Mouse (Mus musculus) myocyte (in vitro differentiated cells): ENCODE results near the gene Diaph2. TPM values are rescaled to one million over a fixed set of nuclear protein-coding genes. Genes with fewer than 3 reads are reported as not detected.
"Not testable (repeated sequence)": the region's sequence is repeated elsewhere in the genome, so short reads cannot be mapped to it uniquely, and the experiment has no call there.

Experiments used
- H3K27me3 ChIP-seq: one replicate; pipeline ENCODE4 v1.6.1; 2011; ENCODE audit not compliant: control insufficient read depth, insufficient read depth, insufficient read length
- H3K36me3 ChIP-seq: one replicate; pipeline ENCODE4 v1.6.1; 2011; ENCODE audit not compliant: control insufficient read depth, insufficient read depth
- H3K4me2 ChIP-seq: one replicate; pipeline ENCODE4 v1.6.1; 2011; ENCODE audit warnings: low read depth, control low read depth
- H3K4me3 ChIP-seq: one replicate; pipeline ENCODE4 v1.5.1; 2011; ENCODE audit warnings: mild to moderate bottlenecking, control low read depth, moderate library complexity
- H3K79me2 ChIP-seq: one replicate; pipeline ENCODE4 v1.6.1; 2011; ENCODE audit not compliant: control insufficient read depth, insufficient read depth
- H3ac ChIP-seq: one replicate; pipeline ENCODE4 v1.6.1; 2011; ENCODE audit not compliant: control insufficient read depth, insufficient read length
- CEBPB ChIP-seq: IDR thresholded peaks from 2 replicates; pipeline ENCODE4 v1.6.1; 2011; ENCODE audit warnings: mild to moderate bottlenecking, moderate library complexity; ENCODE audit not compliant: poor library complexity, insufficient read depth, severe bottlenecking
- E2F4 ChIP-seq: IDR thresholded peaks from one replicate; pipeline ENCODE4 v1.6.1; 2011; ENCODE audit warnings: mild to moderate bottlenecking, control low read depth, moderate library complexity; ENCODE audit not compliant: insufficient read depth
- MAX ChIP-seq: IDR thresholded peaks from one replicate; pipeline ENCODE4 v1.6.1; 2011; ENCODE audit warnings: low read depth, mild to moderate bottlenecking, control low read depth
- MYOD1 ChIP-seq, 3 experiments: IDR thresholded peaks; one replicate each; pipeline ENCODE4 v1.6.1; 2011; ENCODE audit warnings: control low read depth in 2 of 3, low read depth in 2 of 3, mild to moderate bottlenecking in 2 of 3, moderate library complexity in 1 of 3; ENCODE audit not compliant: insufficient read length in 2 of 3, control insufficient read depth in 1 of 3
- MYOG ChIP-seq, 3 experiments: IDR thresholded peaks; one replicate each; pipeline ENCODE4 v1.6.1; 2011; ENCODE audit warnings: control low read depth in 2 of 3, low read depth in 2 of 3, mild to moderate bottlenecking in 2 of 3; ENCODE audit not compliant: insufficient read length in 2 of 3, control insufficient read depth in 1 of 3, insufficient read depth in 1 of 3
- POLR2A ChIP-seq: IDR thresholded peaks from one replicate; pipeline ENCODE4 v1.6.1; 2011; ENCODE audit warnings: low read depth, mild to moderate bottlenecking, control low read depth, moderate library complexity; ENCODE audit not compliant: insufficient read length
- POLR2AphosphoS2 ChIP-seq: IDR thresholded peaks from one replicate; pipeline ENCODE4 v1.6.1; 2011; ENCODE audit warnings: low read depth, control low read depth; ENCODE audit not compliant: insufficient read length
- REST ChIP-seq: IDR thresholded peaks from one replicate; pipeline ENCODE4 v1.6.1; 2011; ENCODE audit warnings: mild to moderate bottlenecking, control low read depth, moderate library complexity; ENCODE audit not compliant: insufficient read depth, insufficient read length
- SRF ChIP-seq: IDR thresholded peaks from one replicate; pipeline ENCODE4 v1.6.1; 2011; ENCODE audit warnings: low read depth; ENCODE audit not compliant: control insufficient read depth, insufficient read length
- TCF12 ChIP-seq: IDR thresholded peaks from one replicate; pipeline ENCODE4 v1.6.1; 2011; ENCODE audit warnings: mild to moderate bottlenecking, control low read depth; ENCODE audit not compliant: poor library complexity, insufficient read depth, severe bottlenecking
- TCF3 ChIP-seq: IDR thresholded peaks from one replicate; pipeline ENCODE4 v1.6.1; 2011; ENCODE audit warnings: low read depth, control low read depth; ENCODE audit not compliant: insufficient read length
- USF1 ChIP-seq: IDR thresholded peaks from one replicate; pipeline ENCODE4 v1.6.1; 2011; ENCODE audit warnings: low read depth, mild to moderate bottlenecking, control low read depth, moderate library complexity
- polyA plus RNA-seq: library from polyadenylated mRNA; unstranded; fragments of >200 nt; fragmentation: generic; extraction: Trizol; gene quantifications from one replicate; pipeline ENCODE4 v1.2.1, GENCODE M21; 2012; ENCODE audit warnings: missing spikeins

Gene Diaph2
- polyA plus RNA-seq, 1 experiment, result 1.4 TPM

DNA sequence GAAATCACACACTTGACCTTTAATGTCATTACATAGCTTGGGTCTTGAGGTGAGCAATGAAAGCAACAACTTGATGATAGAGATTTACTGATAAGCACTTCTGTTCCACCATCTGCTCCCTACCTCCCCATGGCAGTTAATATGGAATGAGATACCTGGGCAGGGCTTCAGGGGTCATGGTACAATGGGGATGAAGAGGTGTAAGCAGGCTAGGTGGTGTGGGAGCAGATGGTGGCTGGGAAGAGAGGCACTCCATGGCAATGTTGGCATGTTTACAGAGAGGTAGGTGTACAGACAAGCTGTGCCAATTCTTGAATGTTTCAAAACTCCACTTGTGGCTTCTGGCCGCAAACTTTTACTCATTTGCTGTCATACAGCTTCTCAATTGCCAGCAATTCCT, 402.6 kb downstream of the Diaph2 start:
- Histone ChIP-seq H3K36me3 (no peaks in the 10 kb centered on the region), H3K4me2 (no peak overlapping the region), H3K79me2 (no peaks in the 10 kb centered on the region), H3K27me3 (no peaks in the 10 kb centered on the region), H3ac (no peak overlapping the region), H3K4me3 (no peak overlapping the region)
- TF ChIP-seq MYOD1 (IDR thresholded peaks at IDR 0.05; ENCODE audit: control insufficient read depth in 1 of 3, insufficient read length in 2 of 3, low read depth in 2 of 3) (no peak), REST (no peak), USF1 (no peak), MAX (no peak), CEBPB (no peak), POLR2A (no peak), TCF12 (no peak), MYOG (IDR thresholded peaks at IDR 0.05; ENCODE audit: control insufficient read depth in 1 of 3, insufficient read depth in 1 of 3, insufficient read length in 2 of 3, low read depth in 2 of 3) (no peak), E2F4 (no peak), POLR2AphosphoS2 (no peak), TCF3 (no peak), SRF (no peak)

DNA sequence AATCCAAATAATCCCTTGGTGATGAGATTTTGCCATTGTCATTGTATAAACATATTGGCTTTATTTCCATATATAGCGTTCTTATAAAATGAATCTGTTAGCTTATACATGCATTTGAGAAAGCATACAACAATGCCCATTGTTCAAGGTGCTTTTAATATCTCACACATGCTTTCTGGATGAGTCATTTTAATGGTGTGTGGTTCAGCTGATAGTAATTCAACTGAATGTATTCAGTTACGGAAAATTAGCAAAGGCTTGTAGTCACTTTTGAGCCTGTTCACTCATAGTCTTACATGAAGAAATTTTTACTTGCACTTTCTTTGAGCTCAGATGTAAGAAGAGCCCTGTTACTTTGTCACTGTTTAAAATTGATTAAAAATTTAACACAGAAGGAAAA, 423.6 kb downstream of the Diaph2 start:
- Histone ChIP-seq H3K4me3 (no peak overlapping the region), H3K36me3 (no peaks in the 10 kb centered on the region), H3K27me3 (no peaks in the 10 kb centered on the region), H3K79me2 (no peaks in the 10 kb centered on the region), H3ac (no peak overlapping the region), H3K4me2 (no peak overlapping the region)
- TF ChIP-seq POLR2AphosphoS2 (no peak), CEBPB (no peak)

DNA sequence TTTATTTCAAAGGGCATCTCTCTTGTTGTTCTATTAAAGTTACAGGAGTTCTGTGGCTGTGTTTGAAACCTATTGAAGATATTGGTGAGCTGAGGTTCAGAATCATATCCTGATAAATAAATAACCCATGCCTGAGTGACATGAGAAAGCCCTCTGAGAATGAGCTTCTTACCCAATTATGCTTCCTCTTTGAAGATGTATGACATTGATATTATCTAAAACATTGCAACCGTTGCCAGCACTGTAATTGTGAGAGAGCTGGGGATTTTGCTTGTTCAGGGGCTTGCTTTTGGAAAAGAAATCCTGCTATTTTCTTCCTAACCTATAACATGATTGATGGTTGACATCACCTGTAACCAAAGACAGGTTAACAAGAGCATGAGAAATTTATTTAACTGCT, 438.3 kb downstream of the Diaph2 start:
- no peak for TF ChIP-seq POLR2AphosphoS2
- no peak for TF ChIP-seq E2F4
- Histone ChIP-seq H3K36me3 (no peaks in the 10 kb centered on the region), H3ac (no peak overlapping the region), H3K27me3 (no peaks in the 10 kb centered on the region), H3K4me3 (no peak overlapping the region), H3K79me2 (no peaks in the 10 kb centered on the region), H3K4me2 (no peak overlapping the region)

DNA sequence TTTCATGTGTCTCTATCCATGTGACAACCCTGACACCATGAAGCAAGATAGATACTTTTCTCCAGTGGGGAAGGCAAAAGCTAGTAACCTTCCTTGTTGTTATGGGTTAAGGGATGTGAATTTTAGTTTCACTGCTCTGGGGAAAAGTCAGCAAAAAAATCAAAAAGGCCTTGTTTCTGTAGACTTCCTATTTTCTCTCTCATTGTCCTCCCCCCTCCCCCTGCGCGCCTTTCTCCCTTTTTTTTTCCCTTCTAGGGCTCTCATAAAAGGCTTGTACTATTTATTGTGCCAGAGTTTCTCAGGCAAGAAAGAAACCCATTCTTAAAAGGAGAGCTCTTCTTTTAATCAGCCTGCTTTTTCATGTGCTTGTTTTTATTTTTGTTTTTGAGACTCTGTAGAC, 438.9 kb downstream of the Diaph2 start:
- H3K4me2 ChIP-seq, result no peak overlapping the region
- TF ChIP-seq E2F4, result no peak
- no peak for TF ChIP-seq USF1
- no peak for TF ChIP-seq POLR2A
- no peak for TF ChIP-seq CEBPB
- no peak for TF ChIP-seq TCF12
- no peak for TF ChIP-seq POLR2AphosphoS2
- no peak for TF ChIP-seq TCF3
- no peak for TF ChIP-seq MAX
- TF ChIP-seq REST, result no peak
- no peak for TF ChIP-seq MYOG (IDR thresholded peaks at IDR 0.05; ENCODE audit: control insufficient read depth in 1 of 3, insufficient read depth in 1 of 3, insufficient read length in 2 of 3, low read depth in 2 of 3)
- TF ChIP-seq SRF, result no peak
- no peak for TF ChIP-seq MYOD1 (IDR thresholded peaks at IDR 0.05; ENCODE audit: control insufficient read depth in 1 of 3, insufficient read length in 2 of 3, low read depth in 2 of 3)

DNA sequence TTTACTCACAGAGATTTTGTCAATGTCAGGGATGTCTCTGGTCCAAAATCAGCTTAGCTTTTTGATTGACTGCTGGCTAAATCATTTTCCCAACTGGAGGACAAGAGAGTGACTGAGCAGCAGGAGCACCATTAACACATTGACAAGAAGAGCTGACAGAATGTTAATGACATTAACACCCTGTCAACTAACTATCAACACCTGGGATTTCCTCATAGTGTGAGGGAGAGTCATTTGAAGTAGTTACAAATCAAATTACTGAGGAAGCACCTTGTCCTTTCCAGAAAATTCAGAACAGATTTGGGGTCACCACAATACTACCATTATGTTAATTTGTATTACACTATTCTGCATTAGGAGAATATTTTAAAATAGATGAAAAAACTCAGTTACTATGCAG, 439.7 kb downstream of the Diaph2 start:
- no peak overlapping the region for H3K4me2 ChIP-seq
- no peaks in the 10 kb centered on the region for H3K36me3 ChIP-seq
- no peak for TF ChIP-seq REST
- TF ChIP-seq USF1, result no peak
- no peak for TF ChIP-seq TCF12
- no peak for TF ChIP-seq MYOD1 (IDR thresholded peaks at IDR 0.05; ENCODE audit: control insufficient read depth in 1 of 3, insufficient read length in 2 of 3, low read depth in 2 of 3)
- no peak for TF ChIP-seq E2F4
- TF ChIP-seq MAX, result no peak
- no peak for TF ChIP-seq MYOG (IDR thresholded peaks at IDR 0.05; ENCODE audit: control insufficient read depth in 1 of 3, insufficient read depth in 1 of 3, insufficient read length in 2 of 3, low read depth in 2 of 3)
- no peaks in the 10 kb centered on the region for H3K79me2 ChIP-seq
- H3K4me3 ChIP-seq, result no peak overlapping the region
- H3K27me3 ChIP-seq, result no peaks in the 10 kb centered on the region
- no peak overlapping the region for H3ac ChIP-seq

More for the DNA sequence above, 438.9 kb downstream of the Diaph2 start:
- Histone ChIP-seq H3ac (no peak overlapping the region), H3K79me2 (no peaks in the 10 kb centered on the region), H3K27me3 (no peaks in the 10 kb centered on the region), H3K4me3 (no peak overlapping the region), H3K36me3 (no peaks in the 10 kb centered on the region)

DNA sequence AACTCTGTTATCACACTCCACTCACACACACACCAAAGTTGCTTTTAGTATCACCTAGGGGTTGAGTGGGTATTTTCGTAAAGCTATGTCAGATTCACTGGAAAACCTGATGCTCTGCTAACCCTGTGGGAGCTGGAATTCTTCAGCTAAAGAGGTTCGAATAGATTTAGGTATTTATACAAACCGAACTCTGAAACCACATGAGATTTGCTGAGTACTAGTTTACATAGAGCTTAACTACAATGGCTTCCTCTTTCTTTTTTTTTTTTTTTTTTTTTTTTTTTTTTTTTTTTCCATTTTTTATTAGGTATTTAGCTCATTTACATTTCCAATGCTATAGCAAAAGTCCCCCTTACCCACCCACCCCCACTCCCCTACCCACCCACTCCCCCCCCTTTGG, 447.9 kb downstream of the Diaph2 start:
- H3K4me2 ChIP-seq, H3K4me3 ChIP-seq, H3K79me2 ChIP-seq, H3ac ChIP-seq, H3K36me3 ChIP-seq, H3K27me3 ChIP-seq: not testable (repeated sequence)
